Mouse (Mus musculus): ENCODE data around the gene Gm21983. TPM values are rescaled to one million over a fixed set of nuclear protein-coding genes. Genes with fewer than 3 reads are reported as not detected.

Gene Gm21983
- total RNA-seq, 2 experiments from 2014 or later = not detected

Small RNAs within 50 kb of the gene (microRNA-seq; reads per million reads assigned to microRNA genes)
- 0 reads per million in 2 experiments for gene Mir1191
- gene Mir3101 = 0 to 0.25 reads per million in 2 experiments

Other genes starting within 250 kb of the Gm21983 start
- not detected for gene Cyp2a22, start 241.7 kb downstream of the Gm21983 start, total RNA-seq (2021)
- not detected for gene Cyp2a12, start 152.0 kb downstream of the Gm21983 start, total RNA-seq (2021)
- gene Cyp2f2, start 61.2 kb downstream of the Gm21983 start, total RNA-seq (2021) = not detected
- gene Cyp2t4, start 27.4 kb downstream of the Gm21983 start, total RNA-seq (2021) = not detected
- 100 to 1,000 TPM; 101 to 115 TPM for gene Egln2, start 14.3 kb downstream of the Gm21983 start, total RNA-seq (2021)
- 10 to 100 TPM; 93.0 to 99.8 TPM for gene Rab4b, start 2.2 kb downstream of the Gm21983 start, total RNA-seq (2021)
- gene Mia, start 71 bp upstream of the Gm21983 start, total RNA-seq (2021) = 1 to 10 TPM in 1 of 2 experiments, under 1 TPM in 1; 0.70 to 1.4 TPM
- gene BC024978, start 14.7 kb upstream of the Gm21983 start, total RNA-seq (2021) = 10 to 100 TPM; 19.7 to 22.7 TPM
- 10 to 100 TPM; 75.9 to 85.9 TPM for gene Snrpa, start 15.2 kb upstream of the Gm21983 start, total RNA-seq (2021)
- gene Itpkc, start 47.6 kb upstream of the Gm21983 start, total RNA-seq (2021) = 10 to 100 TPM; 11.3 to 11.7 TPM
- 10 to 100 TPM; 33.6 to 39.6 TPM for gene Coq8b, start 51.9 kb upstream of the Gm21983 start, total RNA-seq (2021)
- gene Numbl, start 77.3 kb upstream of the Gm21983 start, total RNA-seq (2021) = 100 to 1,000 TPM; 108 to 128 TPM
- 10 to 100 TPM; 42.2 to 46.6 TPM for gene Ltbp4, start 156.6 kb upstream of the Gm21983 start, total RNA-seq (2021)
- 10 to 100 TPM; 27.9 to 33.2 TPM for gene Shkbp1, start 174.9 kb upstream of the Gm21983 start, total RNA-seq (2021)
- not detected for gene Gm20479, start 176.3 kb upstream of the Gm21983 start, total RNA-seq (2021)